In genomic region chr14:58105596-58105995, GRCm38 (mm10) we compare ENCODE assay signal across 19 mouse cellular contexts. TPM values are rescaled to one million over a fixed set of nuclear protein-coding genes. Genes with fewer than 3 reads are reported as not detected.
DNase-seq lines count a peak whose midpoint lies in the region; TF ChIP-seq lines count a peak whose summit lies in the region.
"Had no signal": no experiment of that assay in that cellular context is flagged by ENCODE, and none has a peak within 500 bp of the region (broad histone marks: within the 10 kb centered on the region; RNA-seq: fewer than 3 reads in every experiment).

No protein-coding gene starts in this region.

- peaks cover 8% of the 10 kb centered on the region for H3K4me1 ChIP-seq in olfactory bulb, adult 2 months (ENCODE audit: control insufficient read depth, insufficient read depth, low read length)
- H3K4me1 ChIP-seq: embryonic facial prominence, embryonic 10.5 days; embryonic facial prominence, embryonic 12.5 days had no signal

- no peak for TF ChIP-seq POLR2A in olfactory bulb, adult 2 months (IDR thresholded peaks at IDR 0.05; ENCODE audit: insufficient read depth, low read depth, low read length)

- no peak overlapping the region for H3K4me3 ChIP-seq in olfactory bulb, adult 2 months (ENCODE audit: insufficient read depth, low read depth, low read length)
- H3K4me3 ChIP-seq: embryonic facial prominence, embryonic 10.5 days; embryonic facial prominence, embryonic 12.5 days; forebrain, embryonic 13.5 days; forebrain, embryonic 15.5 days had no signal

- TF ChIP-seq CTCF in olfactory bulb, adult 2 months (IDR thresholded peaks at IDR 0.05; ENCODE audit: insufficient read depth, low read depth, low read length) = no peak

- whole genome bisulfite sequencing in olfactory bulb, adult 2 months = 89% methylated on average over 5 of the region's 5 CpGs

- 0 out of 2 replicates have a peak overlapping the region, but pooled peaks have one; percentile 28 for H3K27ac ChIP-seq in olfactory bulb, adult 2 months (ENCODE audit: insufficient read depth, low read depth, low read length)
- H3K27ac ChIP-seq: embryonic facial prominence, embryonic 10.5 days; embryonic facial prominence, embryonic 12.5 days; forebrain, embryonic 13.5 days; forebrain, embryonic 15.5 days had no signal

- DNase-seq in adrenal gland, adult (ENCODE audit: inconsistent age in 2 of 2, low spot score in 1 of 2) = peak; percentile 35 to 68
- no peak for DNase-seq in adrenal gland, postnatal 4 days (ENCODE audit: low spot score in 2 of 2)
- DNase-seq in adrenal gland, postnatal 14 days = peak; percentile 27
- no peak for DNase-seq in adrenal gland, postnatal 10 days
- DNase-seq in cerebellum, adult 9-10 months = peak; percentile 8
- no peak for DNase-seq in cerebellum, adult 9-11 months
- DNase-seq: B cell, adult 2 months; cerebellum, adult 11-12 months; cerebellum, adult 2 months; cerebellum, postnatal 10 days; cerebellum, postnatal 25 days; forebrain, postnatal 0 days had no signal

RNA-seq across cellular contexts. Expression of gene Fgf9, which starts 35.2 kb away (rescaled TPM):
- total RNA-seq in adrenal gland, postnatal 4 days (2021) = 10 to 100 TPM; 24.8 to 25.3 TPM
- 17.7 and 17.9 TPM in 2 replicates for total RNA-seq in adrenal gland, postnatal 14 days (2021)
- 10 to 100 TPM; 14.7 to 14.8 TPM for total RNA-seq in adrenal gland, postnatal 10 days (2021)
- not detected in 2 replicates for polyA plus RNA-seq in olfactory bulb, adult 2 months (2012; ENCODE audit: insufficient read depth, insufficient read length, low replicate concordance, missing spikeins)
- polyA plus RNA-seq: CD4-positive, CD25-positive, alpha-beta regulatory T cell, adult 4 months; G1E had no signal

Comparison
In these comparisons a context has a peak if more than half of its experiments do, and no peak if none do; other contexts are left out.
1. DNase-seq: peak in adrenal gland, adult (2 of 2), adrenal gland, postnatal 14 days (single experiment) and cerebellum, adult 9-10 months (single experiment); none in adrenal gland, postnatal 4 days (0 of 2), adrenal gland, postnatal 10 days (single experiment) and cerebellum, adult 9-11 months (single experiment).